Mouse (Mus musculus) stomach, embryonic 14.5 days (tissue): ENCODE measurements around the gene Rab6b. TPM values are rescaled to one million over a fixed set of nuclear protein-coding genes. Genes with fewer than 3 reads are reported as not detected.

Experiments
- ATAC-seq: fragments of 200-750 bp; cut with Nextera tagmentation; 2 replicates; pipeline ENCODE4 v1.8.0; 2017; ENCODE audit warnings: low read depth, moderate TSS enrichment; ENCODE audit not compliant: insufficient number of reproducible peaks, insufficient read depth, low FRiP score
- H3K27ac ChIP-seq: fragments of 300-500 bp; sonication (generic); 2 replicates; pipeline ENCODE4 v1.5.1; 2014; ENCODE audit warnings: mild to moderate bottlenecking, low read length, moderate library complexity, mixed read lengths
- H3K27me3 ChIP-seq: fragments of 300-500 bp; sonication (generic); 2 replicates; pipeline ENCODE4 v1.6.1; 2014; ENCODE audit warnings: low read length, control low read depth, mixed read lengths; ENCODE audit not compliant: control insufficient read depth, insufficient read depth
- H3K36me3 ChIP-seq: fragments of 300-500 bp; sonication (generic); 2 replicates; pipeline ENCODE4 v1.6.1; 2014; ENCODE audit warnings: mild to moderate bottlenecking, control low read depth, low read length, moderate library complexity, mixed read lengths; ENCODE audit not compliant: control insufficient read depth, insufficient read depth
- H3K4me1 ChIP-seq: fragments of 300-500 bp; sonication (generic); 2 replicates; pipeline ENCODE4 v1.6.1; 2014; ENCODE audit warnings: low read length, control low read depth, mixed read lengths; ENCODE audit not compliant: control insufficient read depth, insufficient read depth
- H3K4me2 ChIP-seq: fragments of 300-500 bp; sonication (generic); replicated peaks from 2 replicates; pipeline ENCODE4 v1.6.1; 2014; ENCODE audit warnings: low read depth, low read length, control low read depth
- H3K4me3 ChIP-seq: fragments of 300-500 bp; sonication (generic); 2 replicates; pipeline ENCODE4 v1.5.1; 2014; ENCODE audit warnings: low read depth, low read length, control low read depth
- H3K9ac ChIP-seq: fragments of 300-500 bp; sonication (generic); replicated peaks from 2 replicates; pipeline ENCODE4 v1.6.1; 2014; ENCODE audit warnings: low read depth, mild to moderate bottlenecking, control low read depth, low read length, moderate library complexity, mixed read lengths
- H3K9me3 ChIP-seq: fragments of 300-500 bp; sonication (generic); 2 replicates; pipeline ENCODE4 v1.6.1; 2016; ENCODE audit warnings: low read depth, low read length, control low read depth; ENCODE audit not compliant: control insufficient read depth
- WGBS: fragments of 180-500 bp; shearing (Covaris S2); extraction: QIAGEN DNeasy Blood & Tissue Kit; methylation state at CpG from one replicate; pipeline ENCODE4 v1.1.7; 2014; 5-methylcytosine and 5-hydroxymethylcytosine counted together
- polyA plus RNA-seq: library from polyadenylated mRNA; unstranded; fragments of >200 nt; fragmentation: Nextera tagmentation; extraction: Ambion mirVana; gene quantifications from 2 replicates; pipeline ENCODE4 v1.2.1, GENCODE M21; 2014

Gene Rab6b
- polyA plus RNA-seq, 1 experiment from 2014 or later = 6.1 TPM

GRCm38 (mm10) chr9:103234565-103235165 is 123.1 kb downstream of the Rab6b start:
- Histone ChIP-seq H3K27me3 (no peaks in the 10 kb centered on the region), H3K36me3 (no peaks in the 10 kb centered on the region), H3K27ac (no peak overlapping the region), H3K4me1 (no peaks in the 10 kb centered on the region), H3K4me2 (no peak overlapping the region), H3K9me3 (no peaks in the 10 kb centered on the region), H3K4me3 (no peak overlapping the region), H3K9ac (no peak overlapping the region)
- WGBS = 55% methylated on average over 7 of the region's 7 CpGs
- ATAC-seq = peak; percentile 34; the same call in 1 of the 2 replicates

Other genes starting within 250 kb of the Rab6b start
- gene Slco2a1, start 123.1 kb upstream of the Rab6b start, polyA plus RNA-seq = 8.8 and 9.1 TPM in 2 replicates
- 57.3 and 61.1 TPM in 2 replicates for gene Srprb, start 90.3 kb downstream of the Rab6b start, polyA plus RNA-seq
- gene Gm20425, start 118.5 kb downstream of the Rab6b start, polyA plus RNA-seq = 1.9 TPM in 1 of 2 replicates, not detected in the other
- gene Trf, start 118.7 kb downstream of the Rab6b start, polyA plus RNA-seq = 26.8 and 29.8 TPM in 2 replicates
- gene 1300017J02Rik, start 193.3 kb downstream of the Rab6b start, polyA plus RNA-seq = 0.52 TPM in 1 of 2 replicates, not detected in the other
- gene Topbp1, start 193.4 kb downstream of the Rab6b start, polyA plus RNA-seq = 79.5 and 82.2 TPM in 2 replicates